Mouse (Mus musculus): Measurements from ENCODE around the gene Nwd2.
A peak's percentile ranks its signal among the peaks of the same experiment; 100 is the strongest.

Gene Nwd2

GRCm38 (mm10) chr5:63767464-63767863 is 118.6 kb downstream of the Nwd2 start:
- Histone ChIP-seq H3K27me3 (ENCODE audit: insufficient read depth, low read length) (no peaks in the 10 kb centered on the region), H3K9me3 (ENCODE audit: low read length) (no peaks in the 10 kb centered on the region), H3K4me3 (replicated peaks; ENCODE audit: low read length) (no peak overlapping the region), H3K4me1 (replicated peaks; ENCODE audit: low read depth, low read length) (no peaks in the 10 kb centered on the region), H3K36me3 (ENCODE audit: insufficient read depth, low read length) (no peaks in the 10 kb centered on the region)
- TF ChIP-seq NANOG (IDR thresholded peaks at IDR 0.05; ENCODE audit: borderline replicate concordance, low read length) = no peak
- no peak for TF ChIP-seq CTCF (conservative IDR thresholded peaks at IDR 0.05; ENCODE audit: low read length)
- TF ChIP-seq POU5F1 (IDR thresholded peaks at IDR 0.05; ENCODE audit: borderline replicate concordance, low read length) = no peak

- no peaks in the 10 kb centered on the region for H3K27me3 ChIP-seq (ENCODE audit: insufficient read depth, low read length)
- no peaks in the 10 kb centered on the region for H3K4me1 ChIP-seq (replicated peaks; ENCODE audit: low read depth, low read length)
- TF ChIP-seq NANOG (IDR thresholded peaks at IDR 0.05; ENCODE audit: borderline replicate concordance, low read length) (no peak), CTCF (conservative IDR thresholded peaks at IDR 0.05; ENCODE audit: low read length) (no peak)
- H3K4me3 ChIP-seq (replicated peaks; ENCODE audit: low read length) = no peak overlapping the region
- no peaks in the 10 kb centered on the region for H3K9me3 ChIP-seq (ENCODE audit: low read length)
- H3K36me3 ChIP-seq (ENCODE audit: insufficient read depth, low read length) = no peaks in the 10 kb centered on the region
These were observed 119.3 kb downstream of the Nwd2 start for GRCm38 (mm10) chr5:63768220-63768619.

DNA sequence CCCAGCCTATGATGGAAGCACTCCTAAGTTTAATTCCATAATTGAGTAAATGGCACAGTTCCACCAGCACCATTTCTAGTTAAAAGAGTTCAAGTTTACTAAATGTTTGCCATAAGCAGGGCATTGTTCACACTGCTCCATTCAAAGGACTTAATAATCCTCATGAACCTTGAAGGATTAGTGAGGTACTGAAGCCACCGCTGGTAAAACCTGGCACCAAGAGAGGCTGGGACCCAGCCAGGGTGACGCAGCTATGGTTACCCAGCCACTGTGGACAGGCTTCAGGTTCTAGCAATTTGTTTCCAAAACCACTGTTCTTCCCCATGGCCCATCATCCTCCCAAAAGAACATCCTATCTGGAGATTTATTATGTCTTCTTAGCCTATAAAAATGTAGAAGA is 124.1 kb downstream of the Nwd2 start:
- H3K9me3 ChIP-seq (ENCODE audit: low read length) = no peaks in the 10 kb centered on the region
- TF ChIP-seq POU5F1 (IDR thresholded peaks at IDR 0.05; ENCODE audit: borderline replicate concordance, low read length) (no peak), CTCF (conservative IDR thresholded peaks at IDR 0.05; ENCODE audit: low read length) (no peak)
- no peak overlapping the region for H3K4me3 ChIP-seq (replicated peaks; ENCODE audit: low read length)
- no peaks in the 10 kb centered on the region for H3K36me3 ChIP-seq (ENCODE audit: insufficient read depth, low read length)
- no peaks in the 10 kb centered on the region for H3K4me1 ChIP-seq (replicated peaks; ENCODE audit: low read depth, low read length)
- no peaks in the 10 kb centered on the region for H3K27me3 ChIP-seq (ENCODE audit: insufficient read depth, low read length)

DNA sequence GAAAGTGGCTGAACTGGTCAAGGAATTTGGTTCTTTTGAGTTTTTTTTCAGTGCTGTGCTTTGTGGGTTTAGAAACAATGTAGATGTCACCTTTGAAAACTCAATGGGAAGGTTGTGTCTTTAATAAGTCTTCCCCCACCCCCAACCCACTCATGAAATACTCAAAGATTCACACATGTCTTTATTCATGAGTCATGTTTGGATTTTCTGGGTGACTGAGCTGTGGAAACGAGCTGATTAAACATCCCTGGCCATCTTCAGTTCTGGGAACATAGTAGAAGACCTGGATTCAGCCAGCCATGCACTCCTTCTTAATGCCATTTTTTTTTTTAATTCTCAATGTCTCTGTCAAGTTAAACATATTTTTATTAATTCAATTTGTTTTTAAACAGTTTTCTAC is 124.7 kb downstream of the Nwd2 start:
- Histone ChIP-seq H3K4me1 (replicated peaks; ENCODE audit: low read depth, low read length) (no peaks in the 10 kb centered on the region), H3K27me3 (ENCODE audit: insufficient read depth, low read length) (no peaks in the 10 kb centered on the region), H3K9me3 (ENCODE audit: low read length) (no peaks in the 10 kb centered on the region), H3K36me3 (ENCODE audit: insufficient read depth, low read length) (no peaks in the 10 kb centered on the region), H3K4me3 (replicated peaks; ENCODE audit: low read length) (no peak overlapping the region)
- TF ChIP-seq NANOG (IDR thresholded peaks at IDR 0.05; ENCODE audit: borderline replicate concordance, low read length) (no peak), CTCF (conservative IDR thresholded peaks at IDR 0.05; ENCODE audit: low read length) (no peak), POU5F1 (IDR thresholded peaks at IDR 0.05; ENCODE audit: borderline replicate concordance, low read length) (no peak)

DNA sequence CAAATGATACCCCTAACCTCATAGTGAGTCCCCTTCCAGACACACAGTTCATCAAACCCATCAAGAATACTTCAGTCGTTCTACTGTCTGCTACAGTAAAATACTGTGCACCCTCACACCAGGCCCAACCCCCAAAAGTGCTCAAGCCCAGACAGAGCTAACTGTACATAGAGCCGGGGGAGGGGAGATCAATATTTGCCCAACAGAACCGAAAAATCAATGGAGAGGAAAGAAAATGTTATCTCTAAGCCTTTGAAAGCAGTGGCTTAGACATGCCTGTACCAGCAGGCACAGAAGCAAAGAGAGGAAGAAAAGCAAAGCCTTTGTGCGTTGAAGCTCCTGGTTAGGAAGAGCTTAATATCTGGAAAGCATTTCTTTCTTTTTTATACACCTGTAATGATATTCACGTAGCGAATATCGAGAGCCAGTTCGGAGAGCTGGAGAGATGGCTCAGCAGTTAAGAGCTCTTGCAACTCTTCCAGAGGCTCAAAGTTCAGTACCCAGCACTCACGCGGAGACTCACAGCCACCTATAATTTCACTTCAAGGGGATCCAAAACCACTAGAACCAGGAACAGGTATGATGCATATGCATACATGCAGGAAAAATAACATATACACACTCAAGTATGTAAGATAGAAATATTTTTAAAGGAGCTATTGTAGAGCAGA is 139.4 kb downstream of the Nwd2 start:
- TF ChIP-seq POU5F1 (IDR thresholded peaks at IDR 0.05; ENCODE audit: borderline replicate concordance, low read length) (no peak), NANOG (IDR thresholded peaks at IDR 0.05; ENCODE audit: borderline replicate concordance, low read length) (no peak), CTCF (conservative IDR thresholded peaks at IDR 0.05; ENCODE audit: low read length) (no peak)
- Histone ChIP-seq H3K4me1 (replicated peaks; ENCODE audit: low read depth, low read length) (no peaks in the 10 kb centered on the region), H3K9me3 (ENCODE audit: low read length) (no peaks in the 10 kb centered on the region), H3K4me3 (replicated peaks; ENCODE audit: low read length) (no peak overlapping the region), H3K36me3 (ENCODE audit: insufficient read depth, low read length) (no peaks in the 10 kb centered on the region), H3K27me3 (ENCODE audit: insufficient read depth, low read length) (no peaks in the 10 kb centered on the region)

GRCm38 (mm10) chr5:63811819-63812508 is 163.1 kb downstream of the Nwd2 start, which contains the start of gene 0610040J01Rik:
Gene 0610040J01Rik (plus strand): TSS chr5:63812363.
- peaks cover 5% of the 10 kb centered on the region for H3K4me1 ChIP-seq (replicated peaks; ENCODE audit: low read depth, low read length)
- no peaks in the 10 kb centered on the region for H3K36me3 ChIP-seq (ENCODE audit: insufficient read depth, low read length)
- peaks cover 14% of the 10 kb centered on the region; the same call in 1 of the 2 replicates for H3K9me3 ChIP-seq (ENCODE audit: low read length)
- TF ChIP-seq NANOG (IDR thresholded peaks at IDR 0.05; ENCODE audit: borderline replicate concordance, low read length) = no peak
- no peak for TF ChIP-seq POU5F1 (IDR thresholded peaks at IDR 0.05; ENCODE audit: borderline replicate concordance, low read length)
- TF ChIP-seq CTCF (conservative IDR thresholded peaks at IDR 0.05; ENCODE audit: low read length) = peak; percentile 59
- peak within 1 kb of the TSS; percentile 81 for H3K4me3 ChIP-seq (replicated peaks; ENCODE audit: low read length)
- peaks cover 55% of the 10 kb centered on the region for H3K27me3 ChIP-seq (ENCODE audit: insufficient read depth, low read length)

GRCm38 (mm10) chr5:63812509-63812865 is 163.6 kb downstream of the Nwd2 start:
- Histone ChIP-seq H3K27me3 (ENCODE audit: insufficient read depth, low read length) (peaks cover 52% of the 10 kb centered on the region), H3K4me3 (replicated peaks; ENCODE audit: low read length) (peak overlapping the region; percentile 81), H3K9me3 (ENCODE audit: low read length) (peaks cover 10% of the 10 kb centered on the region; the same call in 1 of the 2 replicates), H3K4me1 (replicated peaks; ENCODE audit: low read depth, low read length) (peaks cover 5% of the 10 kb centered on the region), H3K36me3 (ENCODE audit: insufficient read depth, low read length) (no peaks in the 10 kb centered on the region)
- TF ChIP-seq CTCF (conservative IDR thresholded peaks at IDR 0.05; ENCODE audit: low read length) (no peak), NANOG (IDR thresholded peaks at IDR 0.05; ENCODE audit: borderline replicate concordance, low read length) (no peak), POU5F1 (IDR thresholded peaks at IDR 0.05; ENCODE audit: borderline replicate concordance, low read length) (no peak)

DNA sequence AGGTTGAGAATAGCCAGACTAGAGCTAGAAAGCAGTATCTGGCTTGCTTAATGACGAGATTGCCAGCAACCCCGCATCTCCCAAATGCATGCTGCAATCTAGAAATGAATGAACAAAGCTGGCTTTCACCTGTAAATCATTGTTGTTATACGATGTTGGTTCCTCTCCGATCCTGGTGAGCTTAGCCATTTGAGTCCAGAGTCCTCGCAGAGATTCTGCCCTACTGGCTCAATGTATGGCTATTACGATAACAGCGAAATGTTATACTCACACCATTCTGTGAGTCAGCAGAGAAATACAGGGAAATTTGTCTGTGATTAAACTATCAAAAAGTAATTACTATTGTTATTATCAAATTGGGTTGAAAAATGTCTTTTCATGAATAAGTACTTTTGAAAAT is 167.7 kb downstream of the Nwd2 start:
- Histone ChIP-seq H3K4me1 (replicated peaks; ENCODE audit: low read depth, low read length) (peaks cover 5% of the 10 kb centered on the region), H3K36me3 (ENCODE audit: insufficient read depth, low read length) (no peaks in the 10 kb centered on the region), H3K4me3 (replicated peaks; ENCODE audit: low read length) (no peak overlapping the region), H3K9me3 (ENCODE audit: low read length) (no peaks in the 10 kb centered on the region), H3K27me3 (ENCODE audit: insufficient read depth, low read length) (peaks cover 38% of the 10 kb centered on the region)
- no peak for TF ChIP-seq POU5F1 (IDR thresholded peaks at IDR 0.05; ENCODE audit: borderline replicate concordance, low read length)
- TF ChIP-seq NANOG (IDR thresholded peaks at IDR 0.05; ENCODE audit: borderline replicate concordance, low read length) = no peak
- TF ChIP-seq CTCF (conservative IDR thresholded peaks at IDR 0.05; ENCODE audit: low read length) = no peak
